Mouse (Mus musculus): ENCODE measurements around the gene Gm813. TPM values are rescaled to one million over a fixed set of nuclear protein-coding genes. Genes with fewer than 3 reads are reported as not detected.

The Gm813 gene
- polyA plus RNA-seq, 1 experiment, result not detected

GRCm38 (mm10) chr16:58604680-58605079 lies 12.1 kb downstream of the Gm813 start:
- no peak for DNase-seq (ENCODE audit: low spot score)

DNA sequence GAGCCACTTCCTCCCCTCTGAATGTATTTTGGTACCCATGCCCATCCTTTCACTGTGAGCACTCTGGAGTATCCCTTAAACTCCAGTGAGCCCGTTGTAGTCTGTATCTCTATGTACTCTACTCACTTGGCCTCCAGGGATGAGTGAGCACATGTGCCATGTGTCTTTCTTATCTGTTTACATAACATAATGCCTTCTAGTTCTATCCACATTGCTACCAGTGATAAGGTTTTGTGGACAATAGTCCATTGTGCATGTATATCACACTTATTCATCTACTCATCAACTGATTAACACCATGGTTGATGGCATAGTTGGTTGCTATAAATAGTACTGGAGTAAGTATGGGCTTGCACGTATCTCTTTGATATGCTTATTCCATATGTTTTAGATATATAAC lies 12.9 kb downstream of the Gm813 start:
- no peak for DNase-seq (ENCODE audit: low spot score)

GRCm38 (mm10) chr16:58600846-58601245 lies 15.9 kb downstream of the Gm813 start:
- no peak for DNase-seq (ENCODE audit: low spot score)

DNA sequence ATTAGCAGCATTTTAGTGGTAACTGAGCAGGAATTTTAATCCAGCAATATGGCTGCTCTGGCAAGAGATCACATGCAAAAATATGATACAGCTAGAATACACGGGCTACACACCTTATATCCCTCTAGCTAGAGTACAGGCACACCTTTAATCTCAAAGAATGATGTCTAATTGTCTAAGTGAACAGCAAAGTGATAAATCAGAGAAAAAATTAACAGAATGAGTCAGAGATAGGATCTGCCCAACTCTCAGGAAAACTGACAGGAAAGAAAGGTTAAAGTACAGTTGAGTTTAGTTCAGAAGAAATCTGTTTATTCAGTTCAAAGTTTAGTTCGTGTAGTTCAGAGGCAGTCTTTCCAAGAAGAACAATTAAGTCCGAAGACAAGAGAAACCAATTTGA lies 25.5 kb downstream of the Gm813 start:
- DNase-seq (ENCODE audit: low spot score), result no peak

- no peak for DNase-seq (ENCODE audit: low spot score)
Measured at GRCm38 (mm10) chr16:58589444-58589843, 27.3 kb downstream of the Gm813 start.

DNA sequence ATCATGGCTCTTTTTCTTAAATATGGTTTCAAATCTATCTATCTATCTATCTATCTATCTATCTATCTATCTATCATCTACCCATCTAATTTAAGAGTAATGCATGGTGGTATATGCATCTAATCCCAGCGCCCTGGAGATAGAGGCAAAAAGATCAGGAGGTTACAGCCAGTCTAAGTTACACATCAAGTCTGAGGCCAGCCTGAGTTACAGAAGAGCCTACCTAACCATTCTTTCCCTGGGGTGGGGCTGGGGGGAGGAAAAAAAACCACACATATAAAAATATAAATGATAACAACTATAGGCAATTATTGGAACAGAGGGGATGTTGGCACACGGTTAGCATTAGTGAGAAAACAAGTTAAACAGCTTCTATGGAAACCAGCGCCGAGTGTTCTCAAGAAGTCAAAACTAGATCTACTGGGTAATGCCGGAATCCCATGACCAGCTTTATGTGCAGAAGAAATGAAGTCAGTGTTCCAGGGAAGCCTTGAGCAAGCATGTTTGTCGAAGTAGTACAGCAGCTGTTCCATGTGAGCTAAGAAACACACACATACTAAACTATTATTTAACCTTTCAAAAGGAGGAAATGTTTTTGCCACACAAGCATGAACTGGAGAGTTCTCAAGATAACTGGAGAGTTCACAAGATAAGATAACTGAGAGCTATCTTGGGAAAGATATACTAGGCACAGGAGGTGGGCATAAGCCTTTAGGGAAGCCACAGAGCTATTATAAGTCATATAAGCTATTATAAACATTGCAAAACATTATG lies 42.6 kb downstream of the Gm813 start:
- no peak for DNase-seq (ENCODE audit: low spot score)

DNA sequence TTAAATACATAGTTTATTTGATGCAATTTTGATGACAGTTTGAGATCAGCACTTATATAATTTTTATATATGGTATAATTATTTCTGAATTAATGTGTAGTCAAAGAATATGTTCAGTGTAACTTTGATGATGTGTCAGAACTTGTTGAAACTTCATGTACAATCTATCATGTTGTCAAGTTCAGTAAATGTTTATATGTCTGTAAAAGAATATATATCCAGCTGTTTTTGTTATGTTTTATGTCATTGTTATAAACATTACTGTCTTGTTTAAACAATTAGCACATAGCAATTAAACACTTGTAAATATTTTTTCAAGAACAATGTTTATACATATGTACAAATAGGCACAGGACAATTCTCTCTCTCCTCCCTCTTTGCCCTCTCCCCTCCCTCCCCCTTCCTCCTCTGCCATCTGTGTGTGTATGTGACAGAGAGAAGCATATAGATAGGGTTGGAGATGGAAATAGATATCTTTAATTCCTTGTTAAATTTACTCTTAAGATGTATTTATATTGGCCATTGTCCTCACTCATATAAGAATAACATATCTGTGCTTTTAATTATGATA lies 46.0 kb downstream of the Gm813 start:
- DNase-seq (ENCODE audit: low spot score), result no peak

Other genes starting within 250 kb of the Gm813 start
- gene Dcbld2, start 208.5 kb downstream of the Gm813 start, polyA plus RNA-seq (2012; rRNA removed), result 23.7 and 33.3 TPM in 2 replicates
- 14.3 and 16.2 TPM in 2 replicates for gene St3gal6, start 92.7 kb downstream of the Gm813 start, polyA plus RNA-seq (2012; rRNA removed)
- gene E330017A01Rik, start 21.8 kb upstream of the Gm813 start, polyA plus RNA-seq (2012; rRNA removed), result not detected in 2 replicates
- 20.3 and 26.5 TPM in 2 replicates for gene Cpox, start 53.3 kb upstream of the Gm813 start, polyA plus RNA-seq (2012; rRNA removed)
- gene Gpr15, start 102.1 kb upstream of the Gm813 start, polyA plus RNA-seq (2012; rRNA removed), result 0.03 TPM in 1 of 2 replicates, not detected in the other
- 66.6 and 79.2 TPM in 2 replicates for gene Cldnd1, start 110.9 kb upstream of the Gm813 start, polyA plus RNA-seq (2012; rRNA removed)
- not detected in 2 replicates for gene Olfr172, start 146.2 kb upstream of the Gm813 start, polyA plus RNA-seq (2012; rRNA removed)
- gene Olfr173, start 183.3 kb upstream of the Gm813 start, polyA plus RNA-seq (2012; rRNA removed), result not detected in 2 replicates
- not detected in 2 replicates for gene Olfr175-ps1, start 209.8 kb upstream of the Gm813 start, polyA plus RNA-seq (2012; rRNA removed)

All from urinary bladder, adult 2 months (tissue).